Mouse (Mus musculus): Measurements from ENCODE around the gene Zfp446. TPM values are rescaled to one million over a fixed set of nuclear protein-coding genes. Genes with fewer than 3 reads are reported as not detected.

The Zfp446 gene
- polyA plus RNA-seq, 1 experiment from 2014 or later, result 17.0 TPM

DNA sequence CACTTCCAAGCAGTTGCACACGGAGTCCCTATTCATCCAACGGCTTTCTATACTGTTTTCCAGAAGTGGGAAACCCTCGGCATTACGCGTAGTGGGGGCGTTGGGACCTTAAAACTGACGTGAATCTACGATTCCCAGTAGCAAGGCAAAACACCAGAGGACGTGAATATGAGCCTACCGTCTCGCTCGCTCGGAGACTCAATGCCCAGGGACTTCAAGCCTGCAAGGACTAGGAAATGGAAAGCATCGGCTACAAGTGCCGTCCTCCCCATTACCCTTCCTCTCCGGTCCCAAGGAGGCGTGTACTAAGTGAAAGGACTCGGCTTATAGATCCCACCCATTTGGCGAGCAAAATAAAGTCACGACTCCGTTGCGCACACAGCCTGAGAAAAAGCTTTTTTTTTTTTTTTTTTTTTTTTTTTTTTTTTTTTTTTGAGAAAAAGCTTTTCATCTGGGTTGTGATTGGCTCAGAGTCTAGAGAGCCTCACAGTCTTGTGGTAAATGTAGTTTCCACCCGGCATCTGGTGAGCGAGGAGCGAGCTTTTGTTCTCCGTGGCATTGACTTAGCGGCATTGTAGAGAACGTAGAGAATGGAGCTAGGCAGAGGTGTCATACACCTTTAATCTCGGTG lies 16.0 kb upstream of the Zfp446 start:
- H3K36me3 ChIP-seq, result no peaks in the 10 kb centered on the region
- H3K27me3 ChIP-seq (ENCODE audit: insufficient read depth, poor library complexity, severe bottlenecking), result no peaks in the 10 kb centered on the region
- H3K4me1 ChIP-seq (replicated peaks), result peaks cover 22% of the 10 kb centered on the region
- peak overlapping the region; percentile 58 for H3K4me3 ChIP-seq
- 5% methylated on average over 29 of the region's 29 CpGs for WGBS
- no peaks in the 10 kb centered on the region for H3K9me3 ChIP-seq
- DNase-seq (ENCODE audit: low spot score), result peak; percentile 76
- peak overlapping the region; percentile 89 for H3K27ac ChIP-seq

DNA sequence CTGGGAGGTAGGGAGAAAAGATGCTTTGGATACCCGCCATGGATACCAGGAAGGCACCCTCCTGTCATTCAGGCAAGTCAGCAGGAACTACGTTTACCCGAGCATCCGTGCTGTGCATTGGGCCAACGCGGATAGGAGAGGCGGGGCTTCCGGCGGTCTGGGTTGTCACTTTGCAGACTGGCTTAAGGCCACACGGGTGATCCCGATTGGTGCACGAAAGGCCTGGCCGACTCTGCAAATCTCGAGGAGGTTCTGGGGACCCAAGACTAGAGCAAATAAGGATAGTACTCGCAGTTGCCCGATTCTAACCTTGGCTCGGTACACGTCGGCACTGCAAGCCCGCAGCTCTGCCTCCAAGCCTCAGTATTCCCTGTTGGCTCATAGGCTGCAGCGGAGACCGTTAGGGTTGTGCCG lies 12.0 kb upstream of the Zfp446 start, which contains the start of gene Zfp324:
Gene Zfp324, plus strand, starts transcription at position 161 of the 414 bp plus-strand sequence.
- Histone ChIP-seq H3K36me3 (peaks cover 22% of the 10 kb centered on the region), H3K4me3 (peak within 1 kb of the TSS; percentile 90), H3K4me1 (replicated peaks) (peaks cover 31% of the 10 kb centered on the region), H3K27me3 (ENCODE audit: insufficient read depth, poor library complexity, severe bottlenecking) (no peaks in the 10 kb centered on the region), H3K27ac (peak within 1 kb of the TSS; percentile 95), H3K9me3 (no peaks in the 10 kb centered on the region)
- DNase-seq (ENCODE audit: low spot score), result peak; percentile 89
- under 1% methylated on average over 23 of the region's 23 CpGs for WGBS

DNA sequence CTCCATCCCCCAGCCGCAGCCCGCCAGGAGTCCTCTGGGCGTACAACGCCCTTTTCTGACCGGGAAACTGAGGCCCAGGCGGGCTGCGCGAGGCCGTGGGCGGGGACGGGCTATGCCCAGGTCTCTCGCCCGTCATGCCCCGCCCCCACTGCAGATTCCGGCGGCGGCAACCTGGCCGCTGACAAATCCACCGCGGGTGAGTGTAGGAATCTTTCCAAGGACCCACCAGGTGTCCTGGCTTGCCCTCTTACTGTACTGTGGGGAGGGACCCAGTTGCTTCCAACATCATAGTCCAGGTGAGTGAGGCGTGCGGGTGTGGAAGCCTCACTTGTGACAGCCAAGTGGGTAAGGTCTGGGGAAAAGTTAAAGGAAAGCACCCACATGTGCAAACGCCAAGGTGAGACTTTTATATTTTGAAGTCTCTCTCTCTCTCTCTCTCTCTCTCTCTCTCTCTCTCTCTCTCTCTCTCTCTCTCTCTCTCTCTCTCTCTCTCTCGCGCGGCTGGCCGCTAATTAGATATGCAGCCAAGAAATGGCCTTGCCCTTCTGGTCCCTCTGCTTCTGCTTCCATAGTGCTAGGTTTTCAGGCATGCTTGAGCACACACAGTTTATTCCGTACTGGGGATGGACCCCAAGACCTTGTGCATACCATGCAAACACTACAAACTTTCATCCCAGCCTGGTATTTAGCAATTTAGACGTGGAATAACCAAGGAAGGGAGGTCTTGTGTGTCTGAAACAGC lies 11.4 kb upstream of the Zfp446 start:
- WGBS, result under 1% methylated on average over 29 of the region's 29 CpGs

DNA sequence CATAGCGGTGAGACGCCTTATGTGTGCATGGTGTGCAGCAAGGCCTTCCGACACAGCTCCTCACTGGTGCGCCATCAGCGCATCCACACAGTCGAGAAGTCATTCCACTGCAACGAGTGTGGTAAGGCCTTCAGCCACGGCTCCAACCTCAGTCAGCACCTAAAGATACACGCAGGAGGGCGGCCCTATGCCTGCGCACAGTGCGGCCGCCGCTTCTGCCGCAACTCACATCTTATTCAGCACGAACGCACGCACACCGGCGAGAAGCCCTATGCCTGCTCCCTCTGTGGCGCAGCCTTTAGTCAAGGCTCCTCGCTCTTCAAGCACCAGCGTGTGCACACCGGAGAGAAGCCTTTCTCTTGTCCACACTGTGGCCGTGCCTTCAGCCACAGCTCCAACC lies 6.7 kb upstream of the Zfp446 start:
- peaks cover 15% of the 10 kb centered on the region for H3K4me1 ChIP-seq (replicated peaks)
- H3K27ac ChIP-seq, result no peak overlapping the region
- H3K27me3 ChIP-seq (ENCODE audit: insufficient read depth, poor library complexity, severe bottlenecking), result no peaks in the 10 kb centered on the region
- no peak for DNase-seq (ENCODE audit: low spot score)
- peaks cover 46% of the 10 kb centered on the region for H3K36me3 ChIP-seq
- WGBS, result 93% methylated on average over 25 of the region's 25 CpGs
- H3K4me3 ChIP-seq, result no peak overlapping the region
- H3K9me3 ChIP-seq, result peaks cover 3% of the 10 kb centered on the region; the same call in 1 of the 2 replicates

More for the DNA sequence above, 11.4 kb upstream of the Zfp446 start:
- Histone ChIP-seq H3K9me3 (peaks cover 3% of the 10 kb centered on the region; the same call in 1 of the 2 replicates), H3K27me3 (ENCODE audit: insufficient read depth, poor library complexity, severe bottlenecking) (no peaks in the 10 kb centered on the region), H3K36me3 (peaks cover 28% of the 10 kb centered on the region), H3K4me1 (replicated peaks) (peaks cover 27% of the 10 kb centered on the region), H3K4me3 (peak overlapping the region; percentile 90), H3K27ac (peak overlapping the region; percentile 95)
- DNase-seq (ENCODE audit: low spot score), result peak; percentile 14

DNA sequence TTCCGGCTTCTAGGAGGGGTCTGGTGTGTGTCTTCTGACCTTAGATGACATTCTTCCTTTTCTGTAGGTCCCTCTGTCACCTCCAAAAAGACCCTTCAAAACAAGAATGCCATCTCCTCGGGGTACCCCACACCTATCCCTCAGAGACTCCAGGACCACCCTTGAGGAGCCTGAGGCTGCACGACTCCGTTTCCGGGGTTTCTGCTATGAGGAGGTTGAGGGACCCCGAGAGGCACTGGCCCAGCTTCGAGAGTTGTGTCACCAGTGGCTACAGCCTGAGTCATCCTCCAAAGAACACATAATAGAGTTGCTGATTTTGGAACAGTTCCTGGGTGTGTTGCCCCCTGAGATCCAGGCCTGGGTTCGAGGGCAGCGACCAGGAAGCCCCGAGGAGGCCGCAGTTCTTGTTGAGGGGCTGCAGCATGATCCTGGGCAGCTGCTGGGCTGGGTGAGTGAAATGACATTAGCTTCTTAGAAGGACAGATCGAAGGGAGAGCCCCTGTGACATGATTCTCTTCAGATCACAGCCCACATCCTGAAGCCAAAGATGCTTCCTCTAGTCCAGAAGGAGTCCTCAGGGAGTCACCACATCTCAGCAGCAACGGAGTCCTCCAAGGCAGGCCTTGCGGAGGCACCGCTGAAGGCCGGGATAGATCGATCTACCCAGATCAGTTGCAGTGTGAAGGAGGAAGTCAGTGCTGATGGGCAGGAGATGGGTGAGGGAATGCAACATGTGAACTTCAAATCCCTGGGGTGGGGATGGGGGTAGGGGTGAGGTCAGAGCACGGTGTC lies 1.5 kb downstream of the Zfp446 start:
- Histone ChIP-seq H3K27ac (peak overlapping the region; percentile 97), H3K36me3 (peaks cover 15% of the 10 kb centered on the region), H3K4me1 (replicated peaks) (peaks cover 21% of the 10 kb centered on the region), H3K4me3 (peak overlapping the region; percentile 77), H3K9me3 (no peaks in the 10 kb centered on the region), H3K27me3 (ENCODE audit: insufficient read depth, poor library complexity, severe bottlenecking) (no peaks in the 10 kb centered on the region)
- WGBS, result 88% methylated on average over 18 of the region's 18 CpGs
- no peak for DNase-seq (ENCODE audit: low spot score)

DNA sequence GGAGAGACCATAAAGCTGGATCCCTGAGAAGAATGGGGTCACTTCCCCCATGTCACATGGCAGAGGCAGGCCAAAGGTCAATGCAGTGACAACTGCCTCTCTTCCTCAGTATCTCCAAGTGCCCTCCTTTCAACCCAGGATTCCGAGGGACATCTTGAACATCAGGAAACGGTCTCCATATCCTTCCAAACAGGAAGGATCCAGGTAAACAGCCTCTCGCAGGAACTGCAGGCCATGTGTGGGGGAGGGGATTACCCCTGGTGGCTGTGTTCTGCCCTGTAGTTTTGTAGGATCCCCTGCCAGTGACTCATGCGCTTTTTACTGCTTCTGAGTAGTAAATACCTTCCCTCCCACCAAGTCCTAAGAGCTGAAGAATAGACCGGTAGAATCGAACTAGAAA lies 2.1 kb downstream of the Zfp446 start:
- Histone ChIP-seq H3K27ac (no peak overlapping the region), H3K27me3 (ENCODE audit: insufficient read depth, poor library complexity, severe bottlenecking) (no peaks in the 10 kb centered on the region), H3K36me3 (peaks cover 15% of the 10 kb centered on the region), H3K9me3 (no peaks in the 10 kb centered on the region), H3K4me1 (replicated peaks) (peaks cover 21% of the 10 kb centered on the region), H3K4me3 (no peak overlapping the region)
- 84% methylated on average over 6 of the region's 6 CpGs for WGBS
- no peak for DNase-seq (ENCODE audit: low spot score)

DNA sequence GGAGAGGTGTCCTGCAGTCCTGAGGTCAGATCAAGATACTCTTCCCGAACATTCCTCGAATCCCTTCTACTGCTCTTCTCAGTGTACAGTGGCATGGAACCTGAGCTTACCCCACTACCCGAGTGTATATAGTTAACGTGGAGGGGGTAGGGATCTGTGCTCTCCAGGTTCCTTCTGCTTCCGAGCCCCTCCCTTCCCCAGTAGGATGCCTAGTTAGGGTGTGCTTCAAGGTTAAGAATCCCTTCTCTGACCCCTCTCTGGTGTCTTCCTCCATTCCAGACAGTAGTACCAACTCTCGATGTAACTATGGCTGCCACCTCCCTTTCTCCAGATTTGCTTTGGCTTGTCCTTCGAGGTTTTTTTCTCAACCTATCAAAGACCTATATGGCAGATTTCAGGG lies 2.6 kb downstream of the Zfp446 start:
- Histone ChIP-seq H3K36me3 (peaks cover 15% of the 10 kb centered on the region), H3K9me3 (no peaks in the 10 kb centered on the region), H3K27ac (no peak overlapping the region), H3K4me1 (replicated peaks) (peaks cover 21% of the 10 kb centered on the region), H3K4me3 (no peak overlapping the region), H3K27me3 (ENCODE audit: insufficient read depth, poor library complexity, severe bottlenecking) (no peaks in the 10 kb centered on the region)
- DNase-seq (ENCODE audit: low spot score), result no peak
- 88% methylated on average over 7 of the region's 7 CpGs for WGBS

DNA sequence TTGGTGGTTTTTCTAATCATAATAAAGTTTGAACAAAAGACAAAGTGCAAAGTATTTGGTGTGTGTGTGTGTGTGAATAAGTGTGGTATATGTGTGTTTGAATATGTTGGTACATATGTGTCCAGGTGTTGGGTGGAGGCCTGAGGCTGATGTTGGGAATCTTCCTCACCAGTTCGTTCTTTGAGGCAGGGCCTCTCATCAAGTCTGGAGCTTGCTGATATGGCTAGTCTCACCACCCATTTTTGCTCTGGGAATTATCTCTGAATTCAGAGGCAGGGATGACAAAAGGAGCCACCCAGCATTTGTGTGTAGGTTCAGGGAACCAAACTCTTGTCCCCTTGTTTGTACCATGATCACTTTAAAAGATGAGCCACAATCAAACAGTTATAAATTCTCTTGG lies 8.1 kb downstream of the Zfp446 start:
- Histone ChIP-seq H3K27ac (no peak overlapping the region), H3K4me1 (replicated peaks) (no peaks in the 10 kb centered on the region), H3K9me3 (no peaks in the 10 kb centered on the region), H3K27me3 (ENCODE audit: insufficient read depth, poor library complexity, severe bottlenecking) (no peaks in the 10 kb centered on the region), H3K4me3 (no peak overlapping the region), H3K36me3 (peaks cover 15% of the 10 kb centered on the region)
- no peak for DNase-seq (ENCODE audit: low spot score)
- 89% methylated on average over 1 of the region's 1 CpGs for WGBS

DNA sequence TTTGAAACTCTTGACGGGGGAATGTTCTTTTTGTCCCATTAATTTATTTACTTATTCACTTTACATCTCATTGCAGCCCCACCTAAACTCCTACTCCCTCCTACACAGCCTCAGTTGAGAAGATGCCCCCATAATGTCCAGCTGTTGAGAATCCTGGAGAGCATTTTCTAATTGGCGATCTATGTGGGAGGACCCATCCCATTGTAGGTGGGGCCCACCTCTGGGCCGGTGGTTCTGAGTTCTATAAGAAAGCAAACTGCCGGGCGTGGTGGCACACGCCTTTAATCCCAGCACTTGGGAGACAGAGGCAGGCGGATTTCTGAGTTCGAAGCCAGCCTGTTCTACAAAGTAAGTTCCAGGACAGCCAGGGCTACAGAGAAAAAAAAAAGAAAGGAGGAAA lies 9.3 kb downstream of the Zfp446 start:
- 86% methylated on average over 8 of the region's 8 CpGs for WGBS
- Histone ChIP-seq H3K27ac (no peak overlapping the region), H3K36me3 (peaks cover 10% of the 10 kb centered on the region), H3K9me3 (no peaks in the 10 kb centered on the region), H3K27me3 (ENCODE audit: insufficient read depth, poor library complexity, severe bottlenecking) (no peaks in the 10 kb centered on the region), H3K4me3 (no peak overlapping the region), H3K4me1 (replicated peaks) (no peaks in the 10 kb centered on the region)
- no peak for DNase-seq (ENCODE audit: low spot score)

DNA sequence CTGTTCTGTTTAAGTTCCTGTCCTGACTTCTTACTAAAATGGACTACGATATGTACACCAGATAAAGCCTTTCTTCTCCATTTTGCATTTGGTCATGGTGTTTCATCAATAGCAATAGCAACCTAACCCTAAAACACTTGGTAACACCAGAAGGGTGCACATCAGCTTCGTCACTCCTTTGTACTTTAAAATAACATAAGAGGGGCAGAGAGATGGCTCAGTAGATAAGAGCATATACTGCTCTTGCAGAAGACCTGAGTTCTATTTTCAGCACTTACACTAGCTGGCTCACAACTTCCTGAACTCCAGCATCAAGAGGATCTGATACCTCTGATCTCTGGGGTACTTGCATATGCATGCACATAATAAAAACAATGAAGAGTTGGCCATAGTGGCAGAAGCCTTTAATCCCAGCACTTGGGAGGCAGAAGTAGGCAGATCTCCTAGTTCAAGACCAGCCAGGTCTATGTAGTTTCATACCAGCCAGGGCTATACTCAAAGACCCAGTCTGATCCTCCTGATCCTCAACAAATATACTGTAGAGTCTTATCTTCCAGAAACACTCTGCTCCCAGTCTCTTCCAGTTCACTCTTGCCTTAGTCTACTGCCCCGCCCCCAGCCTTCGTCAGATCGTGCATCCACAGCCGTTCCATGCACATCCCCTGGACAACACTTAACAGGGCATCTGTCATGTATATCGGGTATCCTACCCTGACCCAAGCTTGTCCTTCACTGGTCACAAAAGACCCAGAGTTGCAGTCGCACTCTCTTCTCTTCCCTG lies 10.0 kb downstream of the Zfp446 start:
- Histone ChIP-seq H3K27me3 (ENCODE audit: insufficient read depth, poor library complexity, severe bottlenecking) (no peaks in the 10 kb centered on the region), H3K4me3 (no peak overlapping the region), H3K36me3 (peaks cover 3% of the 10 kb centered on the region), H3K4me1 (replicated peaks) (no peaks in the 10 kb centered on the region), H3K27ac (no peak overlapping the region), H3K9me3 (no peaks in the 10 kb centered on the region)
- 86% methylated on average over 8 of the region's 8 CpGs for WGBS
- DNase-seq (ENCODE audit: low spot score), result no peak

DNA sequence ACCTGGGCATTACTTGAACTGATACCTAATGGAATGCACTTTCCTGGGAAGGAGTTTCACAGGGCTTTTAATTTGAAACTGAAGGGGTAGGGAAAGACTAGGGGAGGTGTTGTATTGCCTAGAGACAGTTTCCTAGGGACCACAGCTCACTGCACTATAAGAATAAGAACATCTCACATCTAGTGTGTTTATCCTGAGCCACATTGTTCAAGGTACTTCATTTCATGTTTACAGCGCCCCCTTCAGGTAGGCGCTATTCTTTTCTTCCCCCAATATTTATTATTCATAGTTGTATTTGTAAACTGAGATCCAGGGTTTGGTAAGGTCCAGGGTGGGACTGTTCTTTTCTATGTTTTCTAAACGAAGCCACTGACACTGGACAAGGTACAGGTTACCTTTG lies 14.6 kb downstream of the Zfp446 start:
- H3K27ac ChIP-seq, result no peak overlapping the region
- no peaks in the 10 kb centered on the region for H3K9me3 ChIP-seq
- no peaks in the 10 kb centered on the region for H3K4me1 ChIP-seq (replicated peaks)
- H3K4me3 ChIP-seq, result no peak overlapping the region
- H3K27me3 ChIP-seq (ENCODE audit: insufficient read depth, poor library complexity, severe bottlenecking), result no peaks in the 10 kb centered on the region
- no peaks in the 10 kb centered on the region for H3K36me3 ChIP-seq
- no peak for DNase-seq (ENCODE audit: low spot score)
- WGBS, result 6% methylated on average over 3 of the region's 3 CpGs

DNA sequence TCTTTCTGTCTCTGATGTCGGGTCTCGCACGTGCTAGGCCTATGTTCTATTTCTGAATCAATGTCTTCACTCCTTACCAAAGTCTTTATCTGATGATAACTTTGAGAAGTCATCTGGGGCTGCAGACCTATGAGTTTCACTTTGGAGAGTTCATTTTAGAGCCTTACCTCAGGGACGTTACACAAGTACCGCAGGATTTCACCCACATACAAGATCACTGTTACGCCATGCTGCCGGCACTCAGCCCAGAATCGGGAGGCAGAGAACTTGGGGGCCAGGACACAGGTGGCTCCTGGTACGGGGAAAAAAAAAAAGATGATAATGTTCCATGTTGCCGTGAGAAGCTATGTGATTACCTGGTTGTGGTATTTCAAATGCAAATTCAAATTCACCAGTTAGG lies 15.5 kb downstream of the Zfp446 start:
- no peaks in the 10 kb centered on the region for H3K4me1 ChIP-seq (replicated peaks)
- WGBS, result 89% methylated on average over 10 of the region's 10 CpGs
- no peak for DNase-seq (ENCODE audit: low spot score)
- H3K36me3 ChIP-seq, result no peaks in the 10 kb centered on the region
- no peak overlapping the region for H3K4me3 ChIP-seq
- H3K27me3 ChIP-seq (ENCODE audit: insufficient read depth, poor library complexity, severe bottlenecking), result no peaks in the 10 kb centered on the region
- no peaks in the 10 kb centered on the region for H3K9me3 ChIP-seq
- no peak overlapping the region for H3K27ac ChIP-seq

Measured in hindbrain, embryonic 10.5 days (tissue).